Mouse (Mus musculus) brain, adult 10 weeks (tissue): Measurements from ENCODE around the gene Rbms2. TPM values are rescaled to one million over a fixed set of nuclear protein-coding genes. Genes with fewer than 3 reads are reported as not detected.

Experiments
- polyA plus RNA-seq: library from polyadenylated mRNA; stranded (reverse); fragments of 350-450 nt; fragmentation: Illumina TruSeq; extraction: RNeasy Lipid Tissue Mini Kit (QIAGEN cat#74804); gene quantifications from one replicate; pipeline ENCODE4 v1.2.3, GENCODE M21; 2015; ENCODE audit warnings: low read depth, low replicate concordance

Gene Rbms2
- polyA plus RNA-seq: 11.2 TPM

DNA sequence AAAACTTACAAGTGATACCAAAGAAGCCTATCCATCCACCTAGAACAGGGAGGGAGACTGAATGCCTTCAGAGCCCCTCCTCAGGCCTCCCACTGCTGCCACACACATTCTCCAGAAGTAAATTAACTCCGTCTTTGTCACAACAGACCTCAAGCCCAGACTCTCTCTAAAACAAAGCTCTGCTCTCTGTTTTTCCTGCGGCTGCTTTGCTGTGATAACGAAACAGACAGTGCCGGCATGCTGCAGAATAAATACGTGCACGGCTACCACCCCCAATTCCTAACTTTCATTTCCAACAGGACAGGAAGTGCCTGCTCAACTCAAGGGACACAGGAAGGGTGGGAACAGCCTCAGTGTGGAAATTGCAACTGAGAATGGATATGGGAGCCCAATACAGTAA lies at the start of gene Rbms2:
TSS of gene Rbms2 (minus strand) at position 309 of the 400 bp plus-strand sequence.

DNA sequence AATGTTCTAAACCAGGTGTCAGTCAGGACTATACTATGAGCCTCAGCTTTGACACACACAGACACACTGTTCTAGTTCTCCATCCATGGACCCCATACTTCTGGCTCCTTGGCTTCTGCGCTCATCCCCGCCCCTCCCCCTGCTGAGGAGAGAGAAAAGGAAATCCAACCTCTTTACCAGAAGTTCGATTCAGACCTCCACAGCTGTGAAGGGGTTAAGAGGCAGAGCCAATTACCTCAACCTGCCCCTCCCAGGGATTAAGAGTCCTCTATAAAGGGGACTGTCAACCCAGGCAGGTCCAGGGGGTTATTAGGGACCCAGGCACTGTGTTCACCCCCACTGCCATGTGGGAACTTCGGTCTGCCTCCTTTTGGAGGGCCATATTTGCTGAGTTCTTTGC lies 45.4 kb upstream of the Rbms2 start, which contains the start of gene Mip:
TSS of gene Mip (plus strand) at position 301 of the 400 bp plus-strand sequence.

DNA sequence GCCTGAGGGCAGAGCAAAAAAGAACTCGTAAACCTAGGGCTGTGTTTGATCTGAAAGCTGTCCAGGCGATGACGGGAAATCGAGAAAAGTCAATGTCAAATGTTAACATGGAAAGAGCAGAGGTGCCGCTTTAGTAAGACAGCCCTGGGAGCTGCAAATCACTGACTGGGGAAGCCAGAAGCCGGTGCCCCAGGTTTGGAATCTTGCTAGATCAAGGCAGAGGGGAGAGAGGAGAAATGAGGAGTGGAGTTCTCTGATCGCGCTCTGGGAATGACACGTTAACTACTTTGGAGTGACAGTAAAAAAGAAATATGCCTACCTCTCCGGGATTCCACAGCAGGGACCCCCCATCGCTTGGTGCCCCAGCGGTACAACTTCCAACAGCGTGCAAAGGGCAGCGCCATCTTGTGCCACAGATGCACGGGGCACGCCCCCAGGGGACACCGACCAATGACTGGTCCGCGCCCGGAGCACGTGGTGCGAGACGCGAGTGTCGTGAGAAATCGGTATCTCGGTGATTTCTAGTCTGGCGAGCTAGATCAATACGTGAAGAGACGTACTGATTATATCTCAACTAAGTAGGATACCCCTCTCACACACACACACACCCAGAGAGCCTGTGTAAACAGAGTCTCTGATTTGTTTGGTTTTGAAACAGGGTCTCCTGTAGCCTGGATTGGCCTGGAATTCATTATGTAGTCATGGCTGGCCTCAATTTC lies 31.5 kb upstream of the Rbms2 start, which contains the start of gene Spryd4:
TSS of gene Spryd4 (minus strand) at position 418 of the 719 bp plus-strand sequence.

DNA sequence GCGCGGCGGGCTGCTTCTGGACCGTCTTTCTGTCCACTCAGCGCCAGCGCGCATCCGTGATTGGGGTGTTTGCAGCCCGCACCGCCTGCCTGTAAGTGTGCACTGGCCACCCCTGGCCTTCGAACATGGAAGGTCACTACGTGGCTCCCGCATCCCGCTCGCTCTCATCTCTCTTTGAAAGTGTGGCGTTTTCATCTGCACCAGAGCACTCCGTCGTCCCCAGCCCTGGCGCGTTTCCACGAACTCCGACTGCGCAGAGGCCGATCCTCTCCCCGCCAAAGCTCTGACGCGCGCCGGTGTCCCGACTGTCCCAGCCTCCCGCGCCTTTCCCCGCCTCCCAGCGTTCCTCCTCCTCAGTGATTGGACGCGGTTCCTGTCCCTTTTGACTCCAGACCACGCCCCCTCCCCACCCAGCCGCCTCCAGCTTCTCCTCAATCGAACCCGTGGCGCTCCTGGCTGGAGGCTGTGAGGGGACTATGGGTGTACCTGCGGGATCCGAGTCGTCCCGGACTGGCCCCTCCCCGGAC lies 14.0 kb upstream of the Rbms2 start, which contains the start of gene Gls2:
TSS of gene Gls2 (plus strand) at position 434 of the 527 bp plus-strand sequence.

DNA sequence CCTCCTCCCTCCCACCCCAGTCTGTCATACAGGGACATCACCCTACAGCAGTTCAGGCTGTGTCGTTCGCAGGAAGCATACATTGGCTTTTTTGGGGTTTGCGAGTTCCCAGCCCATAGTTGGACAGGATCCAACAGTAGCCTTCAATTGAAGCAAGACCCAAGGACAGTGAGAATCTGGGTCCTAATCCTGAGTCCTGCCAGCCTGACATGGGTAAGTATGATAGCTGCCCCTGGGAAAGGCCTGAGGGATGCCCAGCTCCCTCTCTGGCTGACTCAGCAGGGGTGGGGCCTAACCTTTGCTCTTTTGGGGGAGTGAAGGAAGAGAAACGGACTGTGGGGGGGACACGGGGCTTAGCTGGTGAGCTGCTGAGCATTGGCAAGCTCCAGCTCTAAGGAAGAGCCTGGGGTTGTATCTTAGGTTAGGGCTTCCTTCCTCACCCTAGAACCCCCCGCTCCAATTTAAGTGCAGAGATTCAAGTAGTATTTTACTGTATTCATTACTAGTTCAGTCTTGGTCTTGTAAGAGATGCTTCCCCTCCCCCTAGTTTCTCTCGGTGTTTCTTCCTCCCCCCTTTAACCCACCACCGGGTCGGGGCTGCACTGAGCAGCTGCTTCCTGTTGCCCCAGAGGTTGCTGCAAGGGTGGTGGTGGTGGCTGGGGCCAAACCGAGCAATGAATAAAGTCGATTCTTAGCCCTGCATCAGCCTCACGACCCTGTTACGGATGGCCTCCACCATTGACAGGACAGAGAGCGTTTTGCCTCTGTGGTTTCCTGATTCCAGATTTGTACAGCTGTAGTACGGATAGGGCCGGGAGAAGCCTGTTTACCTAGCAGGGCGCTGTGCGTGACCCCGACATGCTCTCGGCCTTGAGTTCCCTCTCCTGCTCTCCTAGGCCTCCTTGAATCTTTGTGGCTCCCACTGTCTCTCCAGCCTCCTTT lies 88.3 kb downstream of the Rbms2 start, which contains the start of gene Baz2a:
TSS of gene Baz2a (plus strand) at position 14 of the 942 bp plus-strand sequence.

DNA sequence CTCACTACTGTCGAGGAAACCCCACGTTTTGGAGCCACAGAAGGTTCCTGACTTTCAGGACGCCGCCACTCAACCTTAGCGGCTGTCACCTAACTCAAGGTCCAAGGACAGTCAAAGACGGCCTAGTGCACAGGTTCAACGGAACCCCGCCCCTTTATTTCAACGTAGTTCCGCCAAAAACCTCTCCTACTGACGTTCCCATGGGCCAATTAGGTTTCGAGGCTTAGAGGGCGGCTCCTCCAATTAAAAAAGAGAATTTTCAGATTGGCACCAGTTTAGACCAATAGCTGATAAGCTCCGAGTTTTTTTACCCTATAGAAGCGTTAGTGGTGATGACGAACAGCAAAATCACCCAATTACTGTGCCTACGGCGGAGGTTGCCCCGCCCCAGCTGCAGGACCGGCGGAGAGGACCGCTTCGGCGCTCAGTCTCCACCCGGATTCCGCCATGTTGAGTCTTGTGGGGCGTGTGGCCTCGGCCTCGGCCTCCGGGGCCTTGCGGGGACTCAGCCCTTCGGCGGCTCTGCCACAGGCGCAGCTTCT lies 97.1 kb downstream of the Rbms2 start, which contains the start of gene Atp5b:
TSS of gene Atp5b (plus strand) at position 394 of the 542 bp plus-strand sequence.

Other genes starting within 250 kb of the Rbms2 start
- not detected for gene Hsd17b6, start 172.7 kb downstream of the Rbms2 start, polyA plus RNA-seq
- gene Prim1, start 165.1 kb downstream of the Rbms2 start, polyA plus RNA-seq: 10.8 TPM
- 731 TPM for gene Naca, start 144.7 kb downstream of the Rbms2 start, polyA plus RNA-seq
- 153 TPM for gene Ptges3, start 121.3 kb downstream of the Rbms2 start, polyA plus RNA-seq
- 1,953 TPM for gene Atp5b, start 97.0 kb downstream of the Rbms2 start, polyA plus RNA-seq
- 20.7 TPM for gene Baz2a, start 88.7 kb downstream of the Rbms2 start, polyA plus RNA-seq
- gene Gls2, start 14.2 kb upstream of the Rbms2 start, polyA plus RNA-seq: 39.5 TPM
- gene Spryd4, start 31.5 kb upstream of the Rbms2 start, polyA plus RNA-seq: 11.4 TPM
- not detected for gene Mip, start 45.5 kb upstream of the Rbms2 start, polyA plus RNA-seq
- gene Timeless, start 51.8 kb upstream of the Rbms2 start, polyA plus RNA-seq: 4.7 TPM
- not detected for gene Apon, start 73.8 kb upstream of the Rbms2 start, polyA plus RNA-seq
- not detected for gene Apof, start 88.4 kb upstream of the Rbms2 start, polyA plus RNA-seq
- 22.9 TPM for gene Stat2, start 90.3 kb upstream of the Rbms2 start, polyA plus RNA-seq
- 0.46 TPM for gene Il23a, start 118.5 kb upstream of the Rbms2 start, polyA plus RNA-seq
- 13.7 TPM for gene Pan2, start 123.0 kb upstream of the Rbms2 start, polyA plus RNA-seq
- 94.6 TPM for gene Cnpy2, start 142.2 kb upstream of the Rbms2 start, polyA plus RNA-seq
- 216 TPM for gene Cs, start 157.4 kb upstream of the Rbms2 start, polyA plus RNA-seq
- 67.8 TPM for gene Coq10a, start 188.7 kb upstream of the Rbms2 start, polyA plus RNA-seq
- gene Ankrd52, start 196.8 kb upstream of the Rbms2 start, polyA plus RNA-seq: 25.4 TPM
- gene Slc39a5, start 220.9 kb upstream of the Rbms2 start, polyA plus RNA-seq: 0.57 TPM
- 120 TPM for gene Nabp2, start 231.2 kb upstream of the Rbms2 start, polyA plus RNA-seq
- 73.7 TPM for gene Rnf41, start 231.4 kb upstream of the Rbms2 start, polyA plus RNA-seq